Mouse (Mus musculus) limb, embryonic 14.5 days (tissue): ENCODE data around the gene Muc13. TPM values are rescaled to one million over a fixed set of nuclear protein-coding genes. Genes with fewer than 3 reads are reported as not detected.

Experiments used
- ATAC-seq: fragments of 200-750 bp; cut with Nextera tagmentation; 2 replicates; pipeline ENCODE4 v1.8.0; 2017; ENCODE audit warnings: low read depth, moderate number of reproducible peaks, moderate TSS enrichment; ENCODE audit not compliant: low FRiP score
- DNase-seq: peaks from one replicate; pipeline ENCODE4 v3.0.0-alpha.2; 2015; ENCODE audit warnings: low spot score
- H3K27ac ChIP-seq: fragments of 300-500 bp; sonication (generic); replicated peaks from 2 replicates; pipeline ENCODE4 v1.5.1; 2014; ENCODE audit warnings: low read depth, mild to moderate bottlenecking, low read length, moderate library complexity, mixed read lengths
- H3K27me3 ChIP-seq: fragments of 300-500 bp; sonication (generic); 2 replicates; pipeline ENCODE4 v1.6.1; 2014; ENCODE audit warnings: low read length, mixed read lengths; ENCODE audit not compliant: control insufficient read depth, insufficient read depth
- H3K36me3 ChIP-seq: fragments of 300-500 bp; sonication (generic); 2 replicates; pipeline ENCODE4 v1.6.1; 2014; ENCODE audit warnings: mild to moderate bottlenecking, low read length, moderate library complexity, mixed read lengths; ENCODE audit not compliant: control insufficient read depth, insufficient read depth
- H3K4me1 ChIP-seq: fragments of 300-500 bp; sonication (generic); 2 replicates; pipeline ENCODE4 v1.6.1; 2014; ENCODE audit warnings: antibody characterized with exemption, low read length, mixed read lengths; ENCODE audit not compliant: control insufficient read depth, insufficient read depth
- H3K4me2 ChIP-seq: fragments of 300-500 bp; sonication (generic); replicated peaks from 2 replicates; pipeline ENCODE4 v1.6.1; 2014; ENCODE audit warnings: low read depth, mild to moderate bottlenecking, low read length, moderate library complexity; ENCODE audit not compliant: severe bottlenecking
- H3K4me3 ChIP-seq: fragments of 300-500 bp; sonication (generic); replicated peaks from 2 replicates; pipeline ENCODE4 v1.5.1; 2014; ENCODE audit warnings: low read length
- H3K9ac ChIP-seq: fragments of 300-500 bp; sonication (generic); 2 replicates; pipeline ENCODE4 v1.6.1; 2014; ENCODE audit warnings: mild to moderate bottlenecking, low read depth, low read length, moderate library complexity; ENCODE audit not compliant: severe bottlenecking
- H3K9me3 ChIP-seq: fragments of 300-500 bp; sonication (generic); 2 replicates; pipeline ENCODE4 v1.6.1; 2016; ENCODE audit warnings: low read length; ENCODE audit not compliant: control insufficient read depth
- POLR2A ChIP-seq: fragments of 200-500 bp; IDR thresholded peaks from 2 replicates; pipeline ENCODE4 v1.8.0; 2012; ENCODE audit warnings: inconsistent platforms, mild to moderate bottlenecking, moderate library complexity, borderline replicate concordance; ENCODE audit not compliant: insufficient read depth, insufficient read length; ENCODE audit errors: extremely low read depth
- WGBS: fragments of 180-500 bp; shearing (Covaris S2); extraction: QIAGEN DNeasy Blood & Tissue Kit; methylation state at CpG from one replicate; pipeline ENCODE4 v1.1.7; 2014; 5-methylcytosine and 5-hydroxymethylcytosine counted together
- polyA plus RNA-seq, 2 experiments: library from polyadenylated mRNA; depleted of rRNA in 1 of 2; stranded (reverse) in 1 of 2; unstranded in 1 of 2; fragments of >200 nt; fragmentation: Nextera tagmentation in 1 of 2; extraction: Ambion mirVana in 1 of 2; gene quantifications; 2 replicates each; pipeline versions ENCODE4 v1.2.1 to v1.2.3; 2012 to 2014

Muc13 gene
- polyA plus RNA-seq, 2 experiments, result 0.12 to 0.25 TPM

GRCm38 (mm10) chr16:33755293-33755692 is 38.5 kb upstream of the Muc13 start:
- Histone ChIP-seq H3K4me2 (no peak overlapping the region), H3K4me3 (no peak overlapping the region), H3K27me3 (no peaks in the 10 kb centered on the region), H3K36me3 (peaks cover 24% of the 10 kb centered on the region), H3K4me1 (no peaks in the 10 kb centered on the region), H3K9ac (no peak overlapping the region), H3K27ac (no peak overlapping the region), H3K9me3 (no peaks in the 10 kb centered on the region)
- DNase-seq (no peak), ATAC-seq (no peak)
- TF ChIP-seq POLR2A, result no peak
- 80% methylated on average over 8 of the region's 8 CpGs for WGBS

- Histone ChIP-seq H3K36me3 (peaks cover 27% of the 10 kb centered on the region), H3K27ac (no peak overlapping the region), H3K9ac (no peak overlapping the region), H3K4me2 (no peak overlapping the region), H3K4me1 (no peaks in the 10 kb centered on the region), H3K27me3 (no peaks in the 10 kb centered on the region), H3K9me3 (no peaks in the 10 kb centered on the region), H3K4me3 (no peak overlapping the region)
- TF ChIP-seq POLR2A, result no peak
- ATAC-seq (no peak), DNase-seq (no peak)
- WGBS, result 69% methylated on average over 16 of the region's 16 CpGs
These were observed 37.9 kb upstream of the Muc13 start for GRCm38 (mm10) chr16:33755961-33756360.

GRCm38 (mm10) chr16:33756396-33756795 is 37.4 kb upstream of the Muc13 start:
- Histone ChIP-seq H3K4me2 (no peak overlapping the region), H3K4me1 (no peaks in the 10 kb centered on the region), H3K9ac (no peak overlapping the region), H3K4me3 (no peak overlapping the region), H3K27ac (no peak overlapping the region), H3K9me3 (no peaks in the 10 kb centered on the region), H3K27me3 (no peaks in the 10 kb centered on the region), H3K36me3 (peaks cover 25% of the 10 kb centered on the region)
- ATAC-seq, result no peak
- WGBS, result 67% methylated on average over 6 of the region's 6 CpGs
- no peak for TF ChIP-seq POLR2A
- DNase-seq, result no peak

- ATAC-seq (no peak), DNase-seq (no peak)
- Histone ChIP-seq H3K4me3 (no peak overlapping the region), H3K4me1 (no peaks in the 10 kb centered on the region), H3K27me3 (no peaks in the 10 kb centered on the region), H3K36me3 (peaks cover 16% of the 10 kb centered on the region), H3K27ac (no peak overlapping the region), H3K9me3 (no peaks in the 10 kb centered on the region), H3K9ac (no peak overlapping the region), H3K4me2 (no peak overlapping the region)
- 96% methylated on average over 7 of the region's 7 CpGs for WGBS
- no peak for TF ChIP-seq POLR2A
These were observed 34.6 kb upstream of the Muc13 start for GRCm38 (mm10) chr16:33759207-33759606.

GRCm38 (mm10) chr16:33760542-33760941 is 33.3 kb upstream of the Muc13 start:
- H3K4me1 ChIP-seq, result no peaks in the 10 kb centered on the region
- H3K9me3 ChIP-seq, result no peaks in the 10 kb centered on the region
- DNase-seq (no peak), ATAC-seq (no peak)
- no peaks in the 10 kb centered on the region for H3K27me3 ChIP-seq
- no peak overlapping the region for H3K27ac ChIP-seq
- H3K4me3 ChIP-seq, result no peak overlapping the region
- TF ChIP-seq POLR2A, result no peak
- H3K9ac ChIP-seq, result no peak overlapping the region
- H3K36me3 ChIP-seq, result peaks cover 15% of the 10 kb centered on the region; the same call in 1 of the 2 replicates
- WGBS, result 47% methylated on average over 5 of the region's 5 CpGs
- H3K4me2 ChIP-seq, result no peak overlapping the region

GRCm38 (mm10) chr16:33760996-33761395 is 32.8 kb upstream of the Muc13 start:
- Histone ChIP-seq H3K36me3 (peaks cover 11% of the 10 kb centered on the region; the same call in 1 of the 2 replicates), H3K27ac (no peak overlapping the region), H3K4me3 (no peak overlapping the region), H3K9ac (no peak overlapping the region), H3K4me2 (no peak overlapping the region), H3K9me3 (no peaks in the 10 kb centered on the region), H3K27me3 (no peaks in the 10 kb centered on the region), H3K4me1 (no peaks in the 10 kb centered on the region)
- ATAC-seq (no peak), DNase-seq (no peak)
- no peak for TF ChIP-seq POLR2A
- 84% methylated on average over 11 of the region's 11 CpGs for WGBS
